Mouse (Mus musculus): ENCODE measurements at regions not wholly inside any gene's neighbourhood (a gene's known extent, or its start where the extent isn't known, plus 50 kb on each side); places are given as distances from the start of the nearest gene placed in this dataset.

- peak; percentile 51 for DNase-seq
These were observed 580.7 kb upstream of the Pcdh10 start for GRCm38 (mm10) chr3:44797536-44797935.

GRCm38 (mm10) chr3:44819376-44819775 lies 558.8 kb upstream of the Pcdh10 start:
- DNase-seq = no peak

All from heart, adult 11 months (tissue).